17 mouse cellular contexts compared by ENCODE assay signal in genomic region chr2:75046892-75047291, GRCm38 (mm10).
DNase-seq lines count a peak whose midpoint lies in the region.
"Had no signal": no experiment of that assay in that cellular context is flagged by ENCODE, and none has a peak within 500 bp of the region (broad histone marks: within the 10 kb centered on the region; RNA-seq: fewer than 3 reads in every experiment).

No protein-coding gene starts in this region.

- no peak overlapping the region for H3K4me3 ChIP-seq in heart, embryonic 10.5 days
- H3K4me3 ChIP-seq: forebrain, embryonic 12.5 days; gastrocnemius, adult 2 months; heart, adult 2 months; heart, embryonic 12.5 days; hindbrain, embryonic 15.5 days had no signal

- DNase-seq in heart, embryonic 10.5 days (ENCODE audit: low spot score) = peak; percentile 31
- DNase-seq in heart, postnatal 4 days = no peak
- DNase-seq in 3T3-L1 (ENCODE audit: low read depth, low spot score) (peak; percentile 95), NIH3T3 (ENCODE audit: low read depth) (peak; percentile 84)
- no peak for DNase-seq in left cerebral cortex, adult 18-20 months (ENCODE audit: low spot score in 2 of 2)
- DNase-seq in gastrocnemius, adult 8-10 months (ENCODE audit: low spot score in 2 of 2) = no peak
- DNase-seq: adrenal gland, adult 8-10 months; adrenal gland, postnatal 36 days; cerebellum, adult 2 months; cerebellum, postnatal 10 days; gastrocnemius, adult 2 months; gastrocnemius, postnatal 36 days; heart, adult 2 months; kidney, adult 11 months had no signal

- H3K27ac ChIP-seq in heart, embryonic 10.5 days = no peak overlapping the region
- H3K27ac ChIP-seq: forebrain, embryonic 12.5 days; gastrocnemius, adult 2 months; heart, adult 2 months; hindbrain, embryonic 15.5 days had no signal

- H3K36me3 ChIP-seq in heart, embryonic 10.5 days = no peaks in the 10 kb centered on the region
- H3K36me3 ChIP-seq: forebrain, embryonic 12.5 days; heart, embryonic 12.5 days; hindbrain, embryonic 15.5 days had no signal

- WGBS in heart, embryonic 10.5 days = 74% methylated on average over 6 of the region's 6 CpGs

- H3K27me3 ChIP-seq in heart, embryonic 10.5 days (ENCODE audit: insufficient read depth, poor library complexity, severe bottlenecking) = no peaks in the 10 kb centered on the region
- H3K27me3 ChIP-seq: forebrain, embryonic 12.5 days; heart, embryonic 12.5 days; hindbrain, embryonic 15.5 days had no signal

- H3K9me3 ChIP-seq in heart, embryonic 10.5 days = no peaks in the 10 kb centered on the region
- H3K9me3 ChIP-seq: forebrain, embryonic 12.5 days; heart, embryonic 12.5 days; hindbrain, embryonic 15.5 days had no signal

- H3K4me1 ChIP-seq in heart, embryonic 10.5 days = peaks cover 4% of the 10 kb centered on the region; the same call in 1 of the 2 replicates
- H3K4me1 ChIP-seq: forebrain, embryonic 12.5 days; heart, embryonic 12.5 days; hindbrain, embryonic 15.5 days had no signal

Comparison
In these comparisons a context has a peak if more than half of its experiments do, and no peak if none do; other contexts are left out.
1. DNase-seq: peak in heart, embryonic 10.5 days (single experiment), 3T3-L1 (single experiment) and NIH3T3 (single experiment); none in heart, postnatal 4 days (single experiment), left cerebral cortex, adult 18-20 months (0 of 2) and gastrocnemius, adult 8-10 months (0 of 2).